Mouse (Mus musculus) forebrain, embryonic 10.5 days (tissue): ENCODE data around the gene Kcnip4. TPM values are rescaled to one million over a fixed set of nuclear protein-coding genes. Genes with fewer than 3 reads are reported as not detected.

Source experiments
- DNase-seq: peaks from one replicate; pipeline ENCODE4 v3.0.0-alpha.2; 2017; ENCODE audit warnings: low spot score; ENCODE audit errors: extremely low spot score
- H3K27ac ChIP-seq: fragments of 300-500 bp; sonication (generic); 2 replicates; pipeline ENCODE4 v1.5.1; 2016; ENCODE audit warnings: mild to moderate bottlenecking
- H3K27me3 ChIP-seq: fragments of 300-500 bp; sonication (generic); 2 replicates; pipeline ENCODE4 v1.6.1; 2016; ENCODE audit warnings: mild to moderate bottlenecking; ENCODE audit not compliant: poor library complexity, severe bottlenecking
- H3K36me3 ChIP-seq: fragments of 300-500 bp; sonication (generic); replicated peaks from 2 replicates; pipeline ENCODE4 v1.6.1; 2016; ENCODE audit warnings: mild to moderate bottlenecking, moderate library complexity
- H3K4me1 ChIP-seq: fragments of 300-500 bp; sonication (generic); 2 replicates; pipeline ENCODE4 v1.6.1; 2016
- H3K4me3 ChIP-seq: fragments of 300-500 bp; sonication (generic); 2 replicates; pipeline ENCODE4 v1.5.1; 2016; ENCODE audit warnings: mild to moderate bottlenecking, moderate library complexity
- H3K9me3 ChIP-seq: fragments of 300-500 bp; sonication (generic); 2 replicates; pipeline ENCODE4 v1.6.1; 2016; ENCODE audit warnings: mild to moderate bottlenecking, moderate library complexity
- WGBS: fragments of 180-500 bp; shearing (Covaris S2); methylation state at CpG from one replicate; pipeline ENCODE4 v1.1.7; 2016; 5-methylcytosine and 5-hydroxymethylcytosine counted together
- polyA plus RNA-seq: library from polyadenylated mRNA; unstranded; fragments of >200 nt; fragmentation: Nextera tagmentation; extraction: Ambion mirVana; gene quantifications from 2 replicates; pipeline ENCODE4 v1.2.1, GENCODE M21; 2016

Kcnip4 gene
- 0.49 and 1.0 TPM in 2 replicates for polyA plus RNA-seq

GRCm38 (mm10) chr5:49524394-49525241, at the start of gene Kcnip4:
Gene Kcnip4 (minus strand): TSS chr5:49524907.
- Histone ChIP-seq H3K27me3 (peaks cover 39% of the 10 kb centered on the region), H3K27ac (peak within 1 kb of the TSS; percentile 77), H3K4me3 (peak within 1 kb of the TSS; percentile 68), H3K36me3 (no peaks in the 10 kb centered on the region), H3K4me1 (peaks cover 3% of the 10 kb centered on the region; the same call in 1 of the 2 replicates), H3K9me3 (no peaks in the 10 kb centered on the region)
- DNase-seq = peak; percentile 54
- under 1% methylated on average over 49 of the region's 50 CpGs for WGBS

GRCm38 (mm10) chr5:49571876-49572275, 47.2 kb upstream of the Kcnip4 start:
- Histone ChIP-seq H3K27me3 (no peaks in the 10 kb centered on the region), H3K9me3 (no peaks in the 10 kb centered on the region), H3K27ac (no peak overlapping the region), H3K4me1 (no peaks in the 10 kb centered on the region), H3K36me3 (no peaks in the 10 kb centered on the region), H3K4me3 (no peak overlapping the region)
- WGBS = 83% methylated on average over 4 of the region's 4 CpGs
- DNase-seq = no peak

GRCm38 (mm10) chr5:49563751-49564150, 39.0 kb upstream of the Kcnip4 start:
- no peaks in the 10 kb centered on the region for H3K27me3 ChIP-seq
- no peak for DNase-seq
- no peak overlapping the region for H3K4me3 ChIP-seq
- 97% methylated on average over 4 of the region's 4 CpGs for WGBS
- no peak overlapping the region for H3K27ac ChIP-seq
- no peaks in the 10 kb centered on the region for H3K36me3 ChIP-seq
- no peaks in the 10 kb centered on the region for H3K4me1 ChIP-seq
- no peaks in the 10 kb centered on the region for H3K9me3 ChIP-seq

GRCm38 (mm10) chr5:49557436-49557835, 32.7 kb upstream of the Kcnip4 start:
- H3K36me3 ChIP-seq = no peaks in the 10 kb centered on the region

GRCm38 (mm10) chr5:49547884-49548283, 23.2 kb upstream of the Kcnip4 start:
- no peak overlapping the region for H3K27ac ChIP-seq
- no peak overlapping the region for H3K4me3 ChIP-seq
- WGBS = 89% methylated on average over 3 of the region's 3 CpGs
- no peaks in the 10 kb centered on the region for H3K36me3 ChIP-seq
- no peaks in the 10 kb centered on the region for H3K4me1 ChIP-seq
- no peak for DNase-seq
- no peaks in the 10 kb centered on the region for H3K27me3 ChIP-seq
- no peaks in the 10 kb centered on the region for H3K9me3 ChIP-seq

More at GRCm38 (mm10) chr5:49557436-49557835, 32.7 kb upstream of the Kcnip4 start:
- 79% methylated on average over 3 of the region's 3 CpGs for whole genome bisulfite sequencing
- Histone ChIP-seq H3K9me3 (no peaks in the 10 kb centered on the region), H3K4me1 (no peaks in the 10 kb centered on the region), H3K4me3 (no peak overlapping the region), H3K27me3 (no peaks in the 10 kb centered on the region), H3K27ac (no peak overlapping the region)
- no peak for DNase-seq

- H3K4me1 ChIP-seq = peaks cover 3% of the 10 kb centered on the region; the same call in 1 of the 2 replicates
- H3K36me3 ChIP-seq = no peaks in the 10 kb centered on the region
- no peaks in the 10 kb centered on the region for H3K9me3 ChIP-seq
- H3K4me3 ChIP-seq = no peak overlapping the region
- no peak for DNase-seq
- 95% methylated on average over 8 of the region's 8 CpGs for WGBS
- peaks cover 20% of the 10 kb centered on the region for H3K27me3 ChIP-seq
- no peak overlapping the region for H3K27ac ChIP-seq
Measured at GRCm38 (mm10) chr5:49529362-49529761, 4.7 kb upstream of the Kcnip4 start.

- Histone ChIP-seq H3K4me1 (peaks cover 3% of the 10 kb centered on the region; the same call in 1 of the 2 replicates), H3K36me3 (no peaks in the 10 kb centered on the region), H3K27ac (no peak overlapping the region), H3K4me3 (peak overlapping the region; percentile 68), H3K27me3 (peaks cover 39% of the 10 kb centered on the region), H3K9me3 (no peaks in the 10 kb centered on the region)
- no peak for DNase-seq
- 69% methylated on average over 4 of the region's 4 CpGs for WGBS
Measured at GRCm38 (mm10) chr5:49525242-49525612, 520 bp upstream of the Kcnip4 start.

GRCm38 (mm10) chr5:49523997-49524393, 712 bp downstream of the Kcnip4 start:
- WGBS = 9% methylated on average over 11 of the region's 11 CpGs
- H3K4me3 ChIP-seq = peak overlapping the region; percentile 68

GRCm38 (mm10) chr5:49522986-49523385, 1.7 kb downstream of the Kcnip4 start:
- Histone ChIP-seq H3K4me1 (peaks cover 3% of the 10 kb centered on the region; the same call in 1 of the 2 replicates), H3K27ac (no peak overlapping the region), H3K36me3 (no peaks in the 10 kb centered on the region), H3K4me3 (no peak overlapping the region), H3K9me3 (no peaks in the 10 kb centered on the region), H3K27me3 (peaks cover 39% of the 10 kb centered on the region)
- 82% methylated on average over 4 of the region's 4 CpGs for WGBS
- no peak for DNase-seq

More at GRCm38 (mm10) chr5:49523997-49524393, 712 bp downstream of the Kcnip4 start:
- Histone ChIP-seq H3K36me3 (no peaks in the 10 kb centered on the region), H3K4me1 (peaks cover 3% of the 10 kb centered on the region; the same call in 1 of the 2 replicates), H3K27me3 (peaks cover 39% of the 10 kb centered on the region), H3K9me3 (no peaks in the 10 kb centered on the region), H3K27ac (no peak overlapping the region)
- DNase-seq = no peak

GRCm38 (mm10) chr5:49498743-49499142, 26.0 kb downstream of the Kcnip4 start:
- 89% methylated on average over 3 of the region's 3 CpGs for WGBS
- Histone ChIP-seq H3K4me1 (no peaks in the 10 kb centered on the region), H3K9me3 (no peaks in the 10 kb centered on the region), H3K27ac (no peak overlapping the region), H3K36me3 (no peaks in the 10 kb centered on the region), H3K27me3 (no peaks in the 10 kb centered on the region), H3K4me3 (no peak overlapping the region)
- no peak for DNase-seq

- DNase-seq = no peak
- H3K4me1 ChIP-seq = no peaks in the 10 kb centered on the region
- WGBS = 82% methylated on average over 2 of the region's 2 CpGs
Measured at GRCm38 (mm10) chr5:49487270-49487669, 37.4 kb downstream of the Kcnip4 start.

GRCm38 (mm10) chr5:49470738-49471137, 54.0 kb downstream of the Kcnip4 start:
- no peaks in the 10 kb centered on the region for H3K36me3 ChIP-seq
- no peaks in the 10 kb centered on the region for H3K4me1 ChIP-seq
- WGBS = 88% methylated on average over 2 of the region's 2 CpGs
- no peak for DNase-seq
- H3K9me3 ChIP-seq = no peaks in the 10 kb centered on the region
- no peaks in the 10 kb centered on the region for H3K27me3 ChIP-seq
- no peak overlapping the region for H3K4me3 ChIP-seq
- H3K27ac ChIP-seq = no peak overlapping the region

More at GRCm38 (mm10) chr5:49487270-49487669, 37.4 kb downstream of the Kcnip4 start:
- H3K9me3 ChIP-seq = no peaks in the 10 kb centered on the region
- H3K27ac ChIP-seq = no peak overlapping the region
- H3K27me3 ChIP-seq = no peaks in the 10 kb centered on the region
- H3K4me3 ChIP-seq = no peak overlapping the region
- H3K36me3 ChIP-seq = no peaks in the 10 kb centered on the region

- no peak overlapping the region for H3K4me3 ChIP-seq
- H3K4me1 ChIP-seq = no peaks in the 10 kb centered on the region
- H3K27ac ChIP-seq = no peak overlapping the region
- no peak for DNase-seq
- 84% methylated on average over 6 of the region's 6 CpGs for WGBS
- no peaks in the 10 kb centered on the region for H3K9me3 ChIP-seq
- no peaks in the 10 kb centered on the region for H3K27me3 ChIP-seq
- H3K36me3 ChIP-seq = no peaks in the 10 kb centered on the region
Measured at GRCm38 (mm10) chr5:49460643-49461276, 63.9 kb downstream of the Kcnip4 start.
